Mouse (Mus musculus): Measurements from ENCODE around the gene Slc4a11.
"Not testable (repeated sequence)": the region's sequence is repeated elsewhere in the genome, so short reads cannot be mapped to it uniquely, and the experiment has no call there.

Gene Slc4a11

DNA sequence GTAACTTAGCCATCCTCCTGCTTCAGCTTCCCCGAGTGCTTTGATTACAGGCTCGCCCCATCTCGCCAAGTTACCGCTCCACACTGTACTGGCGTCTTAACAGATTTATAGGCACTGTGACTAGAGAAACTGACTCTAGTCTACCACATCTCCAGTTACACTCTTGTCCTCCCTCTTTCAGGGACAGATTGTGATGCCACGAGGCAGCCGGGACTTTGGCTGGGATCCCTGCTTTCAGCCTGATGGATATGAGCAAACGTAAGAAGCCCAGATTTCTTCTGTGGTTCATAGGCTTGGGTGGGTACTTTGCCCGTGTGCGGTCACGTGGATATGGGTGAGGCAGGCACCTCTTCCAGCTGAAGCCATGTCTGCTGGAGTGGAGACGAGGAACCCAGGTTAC is 18.2 kb downstream of the Slc4a11 start:
- no peak for DNase-seq (ENCODE audit: low spot score)

DNA sequence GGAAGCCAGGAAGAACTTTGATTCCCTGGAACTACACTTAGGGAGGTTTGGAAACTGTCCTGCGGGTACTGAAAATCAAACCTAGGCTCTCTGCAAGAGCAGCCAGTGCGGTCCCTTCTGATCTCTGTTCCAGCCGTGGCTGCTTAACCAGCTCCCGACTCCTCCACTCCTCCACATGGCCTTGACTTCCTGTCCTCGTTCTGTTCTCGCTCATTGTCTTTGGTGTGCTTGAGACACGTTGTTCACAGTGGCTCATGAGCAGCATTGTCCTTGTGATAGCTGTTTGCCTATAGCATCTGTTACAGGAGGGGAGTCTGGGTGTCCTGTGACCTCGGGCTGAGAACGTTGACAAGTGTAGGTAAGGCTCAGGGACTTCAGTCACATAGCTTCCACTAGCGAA is 20.1 kb downstream of the Slc4a11 start:
- DNase-seq (ENCODE audit: low spot score) = no peak

DNA sequence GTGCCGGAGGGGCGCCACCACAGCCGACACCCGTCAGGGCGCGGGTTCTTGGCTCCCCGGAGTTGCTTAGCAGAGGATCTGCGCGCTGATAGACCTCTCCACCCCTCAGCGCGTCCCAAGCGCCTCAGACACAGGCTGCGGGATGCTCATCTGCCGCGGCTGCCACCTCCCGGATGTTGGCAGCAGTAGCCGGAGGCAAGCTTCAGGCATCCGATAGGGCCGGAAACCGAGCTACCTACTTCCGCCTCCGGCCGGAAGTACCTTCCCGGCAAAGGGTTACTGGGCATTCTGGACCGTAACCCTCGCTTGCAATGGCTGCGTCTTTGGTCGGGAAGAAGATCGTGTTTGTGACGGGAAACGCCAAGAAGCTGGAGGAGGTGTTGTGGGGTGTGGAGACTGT is 29.8 kb downstream of the Slc4a11 start, which contains the start of gene Itpa:
Itpa (plus strand) TSS at position 52 of the 400 bp plus-strand sequence.
- DNase-seq (ENCODE audit: low spot score) = peak; percentile 40

DNA sequence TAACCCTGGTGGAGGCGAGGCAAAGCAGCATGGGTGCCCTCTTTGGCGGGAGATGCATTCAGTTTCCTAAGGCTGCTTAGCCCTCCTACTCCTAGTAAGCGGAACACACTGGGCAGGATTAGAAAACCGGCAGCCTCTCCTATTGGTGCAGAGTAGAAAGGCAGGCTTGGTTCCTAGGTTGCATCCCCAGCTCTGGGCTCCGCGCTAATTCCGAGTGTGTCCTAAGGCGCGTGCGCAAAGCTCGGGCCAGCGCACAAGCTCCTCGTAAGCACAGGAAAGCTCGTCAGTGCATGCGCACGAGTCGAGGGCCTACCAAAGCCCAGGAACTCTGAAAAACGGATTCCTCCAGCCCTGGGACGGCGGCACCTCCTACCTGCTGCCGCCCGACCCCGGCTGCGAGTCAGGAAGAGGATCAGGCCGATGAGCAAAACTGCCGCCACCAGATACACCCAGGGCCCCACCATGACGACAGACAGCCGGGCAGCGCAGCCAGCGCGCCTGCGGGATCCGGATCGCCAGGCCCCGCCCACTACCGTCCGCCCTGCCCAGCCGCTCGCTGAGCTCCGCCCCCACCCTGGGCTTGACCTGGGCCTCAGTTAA is 33.1 kb downstream of the Slc4a11 start, which contains the start of gene Ddrgk1:
Ddrgk1 (minus strand) TSS at position 558 of the 600 bp plus-strand sequence.
- DNase-seq (ENCODE audit: low spot score) = peak; percentile 92

DNA sequence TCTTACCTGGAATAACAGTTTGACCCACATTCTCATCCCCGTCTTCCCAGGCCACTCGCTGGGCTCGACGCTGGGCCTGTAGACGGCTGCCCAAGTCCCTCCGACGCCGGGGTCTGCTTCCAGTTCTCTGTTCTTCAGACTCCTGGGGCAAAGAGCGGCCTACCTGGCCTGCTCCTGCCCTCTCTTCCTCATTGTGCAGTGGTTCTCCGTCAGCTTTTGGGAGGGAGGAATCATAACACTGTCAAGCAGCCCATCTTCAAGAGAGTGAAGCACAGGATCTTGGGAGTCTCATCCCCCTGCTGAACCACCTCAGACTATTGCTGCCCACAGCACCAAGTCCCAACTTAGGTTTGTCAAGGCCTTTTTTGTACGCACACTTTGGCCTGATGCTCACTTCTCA is 34.0 kb downstream of the Slc4a11 start:
- DNase-seq (ENCODE audit: low spot score) = no peak

- DNase-seq (ENCODE audit: low spot score) = no peak
These were observed 38.8 kb downstream of the Slc4a11 start for GRCm38 (mm10) chr2:130658530-130658929.

GRCm38 (mm10) chr2:130657541-130657940 is 39.8 kb downstream of the Slc4a11 start:
- peak; percentile 68 for DNase-seq (ENCODE audit: low spot score)

GRCm38 (mm10) chr2:130656536-130656935 is 40.8 kb downstream of the Slc4a11 start:
- no peak for DNase-seq (ENCODE audit: low spot score)

GRCm38 (mm10) chr2:130655660-130656339 is 41.5 kb downstream of the Slc4a11 start:
- no peak for DNase-seq (ENCODE audit: low spot score)

DNA sequence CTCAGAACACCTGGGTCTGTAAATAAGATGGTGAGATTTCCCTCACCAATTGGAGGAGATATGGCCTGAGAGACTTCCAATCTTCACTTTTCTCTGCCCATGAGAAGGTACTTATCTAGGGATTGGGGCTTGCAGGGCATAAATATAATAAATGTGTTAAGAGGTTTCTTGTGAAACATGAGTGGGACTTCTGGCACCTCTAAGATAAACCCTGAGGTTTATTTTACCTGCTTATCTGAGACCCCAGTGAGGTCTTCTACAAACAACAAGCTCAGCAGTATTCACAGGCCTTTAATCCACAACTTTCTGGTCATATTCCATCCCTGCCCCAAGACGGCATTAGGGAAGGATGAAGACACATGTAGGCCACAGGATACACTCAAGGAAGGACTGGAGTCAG is 43.6 kb downstream of the Slc4a11 start:
- no peak for DNase-seq (ENCODE audit: low spot score)

- no peak for DNase-seq (ENCODE audit: low spot score)
These were observed 44.0 kb downstream of the Slc4a11 start for GRCm38 (mm10) chr2:130653303-130653702.

GRCm38 (mm10) chr2:130649028-130649427 is 48.3 kb downstream of the Slc4a11 start:
- DNase-seq (ENCODE audit: low spot score) = not testable (repeated sequence)

DNA sequence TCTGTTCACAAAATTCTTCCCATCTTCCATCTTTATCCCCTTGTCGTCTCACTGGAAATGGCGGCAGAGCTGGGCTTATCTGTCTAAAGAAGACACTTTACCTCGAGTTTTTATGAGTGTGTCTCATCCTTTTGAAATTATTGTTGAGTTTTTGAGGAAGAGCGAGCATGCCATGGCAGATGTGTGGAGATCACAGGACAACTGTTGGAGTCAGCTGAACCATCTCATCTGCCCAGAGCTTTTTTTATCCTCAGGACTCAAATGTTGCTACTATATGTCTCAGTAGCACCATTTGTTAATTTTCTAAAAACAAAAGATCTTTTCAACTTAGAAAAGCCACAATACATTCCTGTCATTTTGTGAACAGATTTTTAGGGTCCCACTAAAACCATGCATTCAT is 52.1 kb downstream of the Slc4a11 start:
- no peak for DNase-seq (ENCODE audit: low spot score)

DNA sequence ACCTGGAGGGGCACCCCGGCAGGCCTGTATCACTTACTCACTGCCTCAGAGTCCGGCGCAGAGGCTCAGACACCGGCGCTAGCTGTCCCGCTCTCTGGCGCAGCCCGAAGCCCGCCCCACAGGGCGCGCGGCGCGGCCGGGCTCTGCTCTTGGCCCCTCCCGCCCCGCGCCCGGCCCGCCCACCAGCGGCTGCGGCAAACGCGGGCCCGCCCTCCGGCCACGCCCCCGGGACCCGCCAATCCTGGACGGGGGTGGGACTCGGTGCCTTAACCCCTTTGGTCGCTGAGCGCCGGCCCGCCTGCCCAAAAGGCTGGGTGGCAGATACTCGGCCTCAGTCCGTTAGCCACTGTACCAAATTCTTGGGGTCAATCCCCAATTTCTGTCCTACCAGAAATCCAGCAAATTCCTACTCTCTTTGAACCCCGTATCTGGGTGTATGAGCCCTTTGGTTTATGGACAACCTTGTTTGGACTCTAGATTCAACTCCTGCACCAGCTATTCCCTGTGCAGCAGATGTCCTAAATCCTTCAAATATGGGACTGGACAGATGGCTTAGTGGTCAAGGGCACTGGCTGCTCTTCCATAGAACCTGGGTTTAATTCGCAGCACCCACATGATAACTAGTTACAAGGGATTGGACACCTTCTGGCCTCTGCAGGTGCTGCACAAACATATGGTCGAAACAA is 54.5 kb downstream of the Slc4a11 start, which contains the start of gene Lzts3:
Lzts3 (minus strand) TSS at position 120 of the 686 bp plus-strand sequence.
- DNase-seq (ENCODE audit: low spot score) = peak; percentile 64

DNA sequence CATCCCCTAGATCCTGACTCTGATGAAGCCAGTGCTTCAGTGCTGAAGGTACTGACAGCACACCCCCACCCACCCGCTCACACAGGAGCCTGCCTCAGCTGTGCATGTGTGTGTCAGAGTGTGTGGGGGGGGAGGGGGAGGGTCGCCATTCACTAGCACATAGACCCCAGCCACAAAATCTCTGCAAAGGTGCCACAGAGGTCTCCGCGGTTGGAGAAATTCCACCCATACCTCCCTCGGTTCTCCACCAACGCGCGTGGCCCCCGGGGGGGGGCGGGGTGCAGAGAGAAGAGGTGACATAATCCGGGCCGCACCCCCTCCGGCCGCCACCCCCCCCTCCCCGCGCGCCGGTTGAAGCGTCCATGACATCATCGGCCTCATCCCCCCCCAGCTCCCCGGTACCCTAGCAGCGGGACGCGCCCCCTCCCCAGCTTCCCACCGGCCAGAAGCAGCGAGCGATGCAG is 55.1 kb downstream of the Slc4a11 start:
- DNase-seq (ENCODE audit: low spot score) = no peak

GRCm38 (mm10) chr2:130641351-130642025 is 55.8 kb downstream of the Slc4a11 start:
- DNase-seq (ENCODE audit: low spot score) = no peak

DNA sequence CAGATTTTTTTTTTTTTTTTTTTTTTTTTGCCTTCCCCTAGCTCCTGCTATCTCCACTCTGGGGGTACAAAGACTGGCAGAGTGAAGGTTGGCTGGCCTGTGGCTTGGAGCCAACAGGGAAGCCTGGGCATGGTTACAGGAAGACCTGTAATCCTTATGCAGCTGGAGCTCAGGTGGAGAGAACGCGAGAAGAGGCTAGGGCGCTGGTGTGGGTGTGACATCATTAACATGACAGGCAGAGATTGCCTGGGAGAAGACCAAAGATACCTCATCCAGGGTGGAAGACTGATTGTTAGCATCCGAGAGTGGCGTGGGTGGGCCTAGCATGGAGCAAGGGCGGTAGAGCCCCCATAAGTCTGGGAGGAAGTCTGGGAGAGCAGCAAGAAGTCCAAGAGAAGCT is 58.0 kb downstream of the Slc4a11 start:
- no peak for DNase-seq (ENCODE audit: low spot score)

DNA sequence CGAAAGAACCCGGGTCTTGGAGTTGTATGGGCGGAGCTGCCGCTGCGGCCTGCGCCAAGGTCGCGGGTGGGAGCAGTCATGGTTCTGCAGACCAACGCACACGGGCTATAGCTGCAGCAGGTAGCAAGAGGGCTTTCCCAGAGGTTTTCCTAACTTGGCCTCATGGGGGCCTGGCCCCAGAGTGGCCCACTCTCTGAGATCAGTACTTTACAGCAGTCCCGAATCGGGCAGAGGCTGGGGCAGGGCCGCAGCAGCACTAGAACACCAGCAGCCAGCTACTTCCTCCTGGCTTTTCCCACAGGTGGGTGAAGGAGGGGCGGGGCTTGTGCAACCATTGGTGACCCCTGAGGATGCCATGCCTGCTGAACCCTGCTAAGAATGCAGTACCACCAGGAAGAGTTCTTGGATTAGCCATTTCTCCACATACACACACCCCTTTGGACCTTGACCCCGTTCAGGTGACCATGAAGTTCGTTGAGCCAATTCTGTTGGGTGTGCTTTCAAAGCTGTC is 59.2 kb downstream of the Slc4a11 start:
- DNase-seq (ENCODE audit: low spot score) = no peak

- DNase-seq (ENCODE audit: low spot score) = no peak
These were observed 61.5 kb downstream of the Slc4a11 start for GRCm38 (mm10) chr2:130635847-130636246.

DNA sequence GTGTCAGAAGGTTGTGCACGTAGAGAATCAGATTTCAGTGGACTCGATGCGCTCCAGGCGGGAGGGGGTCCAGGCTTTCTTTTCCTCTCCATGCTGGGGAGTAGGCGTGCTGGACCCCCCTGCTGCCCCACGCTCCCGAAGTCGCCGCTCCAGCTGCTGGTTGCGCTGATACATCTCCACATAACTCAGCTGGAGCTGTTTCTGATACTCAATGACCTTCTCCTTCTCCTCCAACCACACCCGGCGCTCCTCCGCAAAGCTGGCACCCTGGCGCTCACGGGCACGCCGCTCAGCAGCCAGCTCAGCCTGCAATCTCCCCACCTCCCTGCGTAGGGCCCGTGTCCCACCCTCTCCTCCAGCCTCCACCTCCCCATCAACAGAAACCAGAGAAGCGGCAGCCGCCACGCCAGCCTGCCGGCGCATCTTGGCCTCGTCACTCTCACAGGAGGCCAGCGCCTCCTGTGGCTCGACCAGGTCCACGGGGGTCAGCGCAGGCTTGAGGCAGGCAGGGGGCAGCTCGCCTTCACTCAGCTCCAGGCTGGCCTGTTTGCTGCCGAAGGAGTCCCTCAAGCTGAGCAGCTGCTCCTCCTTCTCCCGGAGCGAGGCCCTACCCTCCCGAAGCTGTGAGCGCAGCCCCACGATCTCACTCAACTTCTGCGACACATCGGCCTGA is 62.4 kb downstream of the Slc4a11 start:
- DNase-seq (ENCODE audit: low spot score) = no peak
